In genomic region chr2:70622244-70622643, GRCm38 (mm10) we compare ENCODE assay signal across 29 mouse cellular contexts. TPM values are rescaled to one million over a fixed set of nuclear protein-coding genes. Genes with fewer than 3 reads are reported as not detected.
A peak's percentile ranks its signal among the peaks of the same experiment; 100 is the strongest.
DNase-seq lines count a peak whose midpoint lies in the region; ATAC-seq and TF ChIP-seq lines count a peak whose summit lies in the region.
"Had no signal": no experiment of that assay in that cellular context is flagged by ENCODE, and none has a peak within 500 bp of the region (broad histone marks: within the 10 kb centered on the region; RNA-seq: fewer than 3 reads in every experiment).

No protein-coding gene starts in this region.

- no peaks in the 10 kb centered on the region for H3K36me3 ChIP-seq in heart, adult 2 months (ENCODE audit: control insufficient read depth, insufficient read depth, low read length)
- H3K36me3 ChIP-seq: embryonic facial prominence, embryonic 10.5 days; embryonic facial prominence, embryonic 13.5 days; forebrain, embryonic 10.5 days; G1E; hindbrain, embryonic 12.5 days; hindbrain, embryonic 15.5 days had no signal

- H3K27me3 ChIP-seq in heart, adult 2 months (ENCODE audit: control insufficient read depth, insufficient read depth, low read length) = no peaks in the 10 kb centered on the region
- H3K27me3 ChIP-seq: forebrain, embryonic 13.5 days; hindbrain, embryonic 12.5 days; hindbrain, embryonic 15.5 days had no signal

- H3K27ac ChIP-seq in heart, adult 2 months = no peak overlapping the region
- H3K27ac ChIP-seq: embryonic facial prominence, embryonic 10.5 days; embryonic facial prominence, embryonic 13.5 days; forebrain, embryonic 10.5 days; forebrain, embryonic 13.5 days; gastrocnemius, adult 2 months; hindbrain, embryonic 12.5 days; hindbrain, embryonic 15.5 days had no signal

- H3K4me3 ChIP-seq in heart, adult 2 months = no peak overlapping the region
- H3K4me3 ChIP-seq: embryonic facial prominence, embryonic 10.5 days; embryonic facial prominence, embryonic 13.5 days; erythroblast, embryonic 14.5 days; forebrain, embryonic 10.5 days; forebrain, embryonic 13.5 days; gastrocnemius, adult 2 months; hindbrain, embryonic 12.5 days; hindbrain, embryonic 15.5 days had no signal

- ATAC-seq in erythroid progenitor cell, adult 5-6 weeks (replicated peaks; ENCODE audit: low FRiP score, poor library complexity, severe bottlenecking) = 0 out of 2 replicates have a peak, but pooled peaks have one; percentile 19
- peak; percentile 86 for ATAC-seq in megakaryocyte progenitor cell, adult 5-6 weeks (replicated peaks; ENCODE audit: poor library complexity)
- ATAC-seq: forebrain, embryonic 13.5 days; forebrain, postnatal 0 days had no signal

- no peak overlapping the region for H3K9ac ChIP-seq in heart, adult 2 months (ENCODE audit: low read depth, low read length)
- H3K9ac ChIP-seq: embryonic facial prominence, embryonic 13.5 days; forebrain, embryonic 13.5 days; forebrain, postnatal 0 days; hindbrain, embryonic 12.5 days; hindbrain, embryonic 15.5 days had no signal

- DNase-seq in heart, adult 11 months = peak; percentile 71
- DNase-seq in heart, adult 2 months = no peak
- DNase-seq in 416B (ENCODE audit: low read depth) = peak; percentile 17
- DNase-seq in spleen, adult 18-20 months = no peak
- DNase-seq in left cerebral cortex, postnatal 36 days (ENCODE audit: low spot score in 2 of 2) = no peak
- DNase-seq: adrenal gland, adult 2 months; adrenal gland, postnatal 14 days; B cell, adult 2 months; cerebellum, adult 11 months; cerebellum, adult 2 months; cerebellum, adult 9-11 months; cerebellum, postnatal 25 days; embryo, embryonic 11 days; forebrain, postnatal 0 days; gastrocnemius, adult 2 months; gastrocnemius, postnatal 14 days had no signal

- TF ChIP-seq CTCF in heart, adult 2 months (IDR thresholded peaks at IDR 0.05) = no peak

- TF ChIP-seq POLR2A in heart, adult 2 months (IDR thresholded peaks at IDR 0.05; ENCODE audit: insufficient read depth, low read depth, low read length) = no peak

- TF ChIP-seq EP300 in heart, adult 2 months (IDR thresholded peaks at IDR 0.05; ENCODE audit: insufficient read depth, low read depth, low read length) = no peak

- intact Hi-C loops in heart, adult 2 months (cut with DNase I) = no loop called here
- intact Hi-C loops in left cerebral cortex, postnatal 36 days (cut with DNase I) = no loop called here

- 61% methylated on average over 4 of the region's 4 CpGs for WGBS in heart, adult 2 months

- H3K79me2 ChIP-seq in heart, adult 2 months (replicated peaks; ENCODE audit: control insufficient read depth, insufficient read depth, low read length) = no peaks in the 10 kb centered on the region

- no peaks in the 10 kb centered on the region for H3K4me1 ChIP-seq in heart, adult 2 months (ENCODE audit: control insufficient read depth, insufficient read depth, low read length)
- H3K4me1 ChIP-seq: forebrain, embryonic 13.5 days; hindbrain, embryonic 12.5 days; hindbrain, embryonic 15.5 days had no signal

RNA-seq across cellular contexts. Expression of gene Gorasp2, which starts 39.1 kb away (rescaled TPM):
- 10 to 100 TPM; 59.5 to 67.8 TPM for total RNA-seq in heart, adult 2 months (2021)
- polyA plus RNA-seq in heart, adult 2 months (2012; rRNA removed) = 80.2 and 91.4 TPM in 2 replicates
- total RNA-seq in erythroid progenitor cell, adult 5-6 weeks (2015; ENCODE audit: low replicate concordance) = 31.4 and 35.3 TPM in 2 replicates
- total RNA-seq in erythroid progenitor cell, adult 5-6 weeks (2017; ENCODE audit: low replicate concordance) = 7.7 and 9.6 TPM in 2 replicates
- total RNA-seq in megakaryocyte progenitor cell, adult 5-6 weeks (2015) = 262 and 265 TPM in 2 replicates
- total RNA-seq in megakaryocyte progenitor cell, adult 5-6 weeks (2017) = 77.4 and 92.2 TPM in 2 replicates
- 10 to 100 TPM; 92.0 to 96.9 TPM for total RNA-seq in left cerebral cortex, postnatal 36 days (2021)

RNA-seq across cellular contexts. Expression of gene Gm26558, which starts 39.7 kb away (rescaled TPM):
- not detected for total RNA-seq in heart, adult 2 months (2021)
- polyA plus RNA-seq in heart, adult 2 months (2012; rRNA removed) = not detected in 2 replicates
- not detected in 2 replicates for total RNA-seq in erythroid progenitor cell, adult 5-6 weeks (2015; ENCODE audit: low replicate concordance)
- not detected in 2 replicates for total RNA-seq in erythroid progenitor cell, adult 5-6 weeks (2017; ENCODE audit: low replicate concordance)
- total RNA-seq in megakaryocyte progenitor cell, adult 5-6 weeks (2015) = not detected in 2 replicates
- total RNA-seq in megakaryocyte progenitor cell, adult 5-6 weeks (2017) = not detected in 2 replicates
- total RNA-seq in left cerebral cortex, postnatal 36 days (2021) = under 1 TPM in 1 of 2 experiments, not detected in 1; 0.76 TPM
- total RNA-seq: adrenal gland, adult 2 months; adrenal gland, postnatal 14 days; forebrain, postnatal 0 days; gastrocnemius, adult 2 months; gastrocnemius, postnatal 4 days; heart, postnatal 25 days; hematopoietic stem cell, adult 5-6 weeks had no signal
- polyA plus RNA-seq: erythroblast, embryonic 14.5 days had no signal

Comparison
In these comparisons a context has a peak if more than half of its experiments do, and no peak if none do; other contexts are left out.
1. DNase-seq: peak in heart, adult 11 months (single experiment) and 416B (single experiment); none in heart, adult 2 months (0 of 2), spleen, adult 18-20 months (0 of 2) and left cerebral cortex, postnatal 36 days (0 of 2).